Mouse (Mus musculus): ENCODE measurements around the gene Crls1. TPM values are rescaled to one million over a fixed set of nuclear protein-coding genes. Genes with fewer than 3 reads are reported as not detected.

Crls1 gene
- 38.7 TPM for polyA plus RNA-seq (2014; fragmentation: Illumina TruSeq; extraction: RNeasy Lipid Tissue Mini Kit (QIAGEN cat#74804); ENCODE audit: low read depth, low replicate concordance)

DNA sequence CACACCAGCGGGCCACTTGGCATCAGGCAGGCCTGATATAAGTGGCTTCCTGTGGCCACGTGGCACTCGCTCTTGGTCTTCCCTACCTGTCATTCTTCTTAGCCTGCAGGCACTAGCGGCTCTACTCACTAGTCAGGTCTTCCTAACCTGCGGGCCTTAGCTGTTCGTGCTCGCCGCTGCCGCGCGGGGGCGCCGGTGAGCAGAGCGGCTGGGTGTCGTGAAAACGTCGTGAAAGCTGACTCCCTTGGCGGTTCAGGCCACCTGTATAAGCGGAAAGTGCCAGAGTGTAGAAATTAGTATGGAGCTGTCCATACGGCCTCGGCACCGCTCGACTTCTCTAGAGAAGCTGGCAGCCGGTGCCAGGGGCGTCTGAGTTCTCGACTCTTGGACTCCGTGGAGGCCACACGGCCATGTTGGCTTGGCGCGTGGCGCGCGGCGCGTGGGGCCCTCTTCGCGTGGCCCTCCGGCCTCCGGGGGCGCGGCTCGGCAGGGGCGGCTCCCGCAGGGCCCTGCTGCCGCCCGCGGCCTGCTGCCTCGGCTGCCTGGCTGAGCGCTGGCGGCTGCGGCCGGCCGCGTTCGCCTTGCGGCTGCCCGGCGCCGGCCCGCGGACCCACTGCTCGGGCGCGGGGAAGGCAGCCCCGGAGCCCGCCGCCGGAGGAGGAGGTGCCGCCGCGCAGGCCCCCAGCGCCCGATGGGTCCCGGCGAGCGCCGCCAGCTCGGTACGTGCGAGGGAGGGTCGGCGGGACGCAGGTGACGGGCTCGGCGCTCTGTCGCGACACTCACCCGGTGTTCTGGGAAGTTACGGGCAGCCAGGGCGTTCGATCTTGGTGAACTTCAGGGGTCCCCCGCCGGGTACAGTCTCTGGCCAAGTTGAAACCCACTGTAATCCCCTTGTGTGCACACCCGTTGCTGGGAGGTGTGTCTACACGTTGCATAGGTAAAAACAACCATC lies at the start of gene Crls1:
Crls1 (plus strand) TSS at position 260 of the 952 bp plus-strand sequence.

DNA sequence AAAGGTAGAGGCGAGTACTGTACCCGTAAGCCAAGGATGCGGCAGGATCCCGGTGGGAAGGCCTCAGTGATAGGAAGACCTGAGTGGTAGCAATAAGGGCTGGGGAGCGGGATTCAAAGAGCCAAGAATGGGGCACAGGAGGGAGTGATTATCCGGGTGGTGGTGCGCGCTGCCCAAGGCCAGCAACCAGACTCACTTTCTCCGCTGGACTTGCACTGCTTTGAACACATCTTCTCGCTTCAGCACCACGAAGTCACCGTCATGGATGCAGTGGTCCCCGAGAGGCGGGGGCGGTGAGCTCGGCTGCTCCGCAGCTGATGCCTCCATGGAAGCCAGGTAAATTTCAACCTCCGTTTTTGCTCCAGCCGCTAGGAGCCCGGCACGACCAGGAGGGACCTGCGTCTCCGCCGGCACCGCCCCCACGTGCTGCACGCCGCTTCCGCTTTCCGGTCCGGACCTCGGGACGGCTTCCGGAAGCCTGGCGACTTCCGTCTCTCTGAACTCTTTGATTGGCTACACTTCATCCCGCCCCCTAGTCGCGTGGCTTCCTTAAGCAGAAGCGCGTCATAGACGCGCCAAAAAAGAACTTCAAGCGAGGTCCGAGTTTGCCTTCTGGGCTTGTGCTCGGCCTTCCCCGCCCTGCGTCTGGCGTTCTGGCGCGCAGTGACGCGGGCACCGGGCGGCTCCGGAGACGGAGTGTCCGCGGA lies 30.7 kb upstream of the Crls1 start, which contains the start of the genes Trmt6 and Mcm8:
Trmt6 (minus strand) TSS at position 448 of the 707 bp plus-strand sequence.
Mcm8 (plus strand) TSS at position 534 of the 707 bp plus-strand sequence.

DNA sequence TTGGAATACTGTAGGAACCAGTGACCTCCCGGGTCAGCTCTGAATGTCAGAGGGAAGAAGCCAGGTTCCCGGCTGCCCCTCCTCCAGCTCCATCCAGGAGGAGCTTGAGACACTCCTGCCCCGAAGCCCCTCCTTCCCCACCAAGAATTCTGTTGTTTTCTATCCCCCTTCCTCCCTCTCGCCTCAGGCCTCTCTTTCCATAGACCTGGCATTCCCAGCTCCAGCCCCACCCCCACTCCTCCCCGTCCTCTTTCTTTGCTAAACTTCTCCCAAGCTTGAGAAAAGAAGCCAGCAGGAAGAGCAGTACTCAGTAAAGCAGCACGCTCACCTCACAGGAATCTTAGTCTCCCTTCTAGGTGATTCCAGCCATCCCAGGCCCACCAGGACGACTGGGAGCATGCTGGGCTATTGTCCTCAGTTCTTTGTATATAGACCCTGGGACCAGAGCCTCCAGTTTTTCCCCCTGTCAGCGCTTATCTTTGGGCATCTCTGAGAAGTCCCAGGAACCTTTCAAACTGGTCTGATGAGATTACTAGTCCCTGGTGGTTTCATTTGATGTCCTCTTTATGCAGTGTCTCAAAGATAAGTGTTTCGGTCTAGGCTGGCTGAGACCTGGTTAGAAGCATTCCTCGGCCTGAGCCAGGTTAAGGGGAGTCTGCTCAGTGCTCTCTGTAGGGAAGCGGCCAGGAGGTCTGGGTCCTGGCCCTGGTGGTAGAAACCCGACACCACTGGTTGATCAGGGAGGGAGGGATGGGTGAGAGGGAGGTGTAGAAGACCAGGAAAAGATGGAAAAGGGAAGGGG lies 34.6 kb downstream of the Crls1 start, which contains the start of gene Lrrn4:
Lrrn4 (minus strand) TSS at position 48 of the 802 bp plus-strand sequence.

Other genes starting within 250 kb of the Crls1 start
- gene Shld1, start 159.7 kb upstream of the Crls1 start, polyA plus RNA-seq (2014; fragmentation: Illumina TruSeq; extraction: RNeasy Lipid Tissue Mini Kit (QIAGEN cat#74804); ENCODE audit: low read depth, low replicate concordance), result 8.6 TPM
- gene Chgb, start 65.4 kb upstream of the Crls1 start, polyA plus RNA-seq (2014; fragmentation: Illumina TruSeq; extraction: RNeasy Lipid Tissue Mini Kit (QIAGEN cat#74804); ENCODE audit: low read depth, low replicate concordance), result 0.25 TPM
- gene Trmt6, start 30.6 kb upstream of the Crls1 start, polyA plus RNA-seq (2014; fragmentation: Illumina TruSeq; extraction: RNeasy Lipid Tissue Mini Kit (QIAGEN cat#74804); ENCODE audit: low read depth, low replicate concordance), result 20.0 TPM
- 3.2 TPM for gene Mcm8, start 30.5 kb upstream of the Crls1 start, polyA plus RNA-seq (2014; fragmentation: Illumina TruSeq; extraction: RNeasy Lipid Tissue Mini Kit (QIAGEN cat#74804); ENCODE audit: low read depth, low replicate concordance)
- 13.2 TPM for gene Lrrn4, start 34.2 kb downstream of the Crls1 start, polyA plus RNA-seq (2014; fragmentation: Illumina TruSeq; extraction: RNeasy Lipid Tissue Mini Kit (QIAGEN cat#74804); ENCODE audit: low read depth, low replicate concordance)
- 7.1 TPM for gene Fermt1, start 99.2 kb downstream of the Crls1 start, polyA plus RNA-seq (2014; fragmentation: Illumina TruSeq; extraction: RNeasy Lipid Tissue Mini Kit (QIAGEN cat#74804); ENCODE audit: low read depth, low replicate concordance)

Data from adipose tissue, adult 10 weeks (tissue).